Mouse (Mus musculus) bone marrow, adult 2 months (tissue): ENCODE measurements around the gene Pcnx2.

Source experiments
- CTCF ChIP-seq: fragments of 200-500 bp; IDR thresholded peaks from 2 replicates; pipeline ENCODE4 v1.5.1; 2011; ENCODE audit warnings: low read length, control low read depth; ENCODE audit not compliant: control insufficient read depth, insufficient read depth
- POLR2A ChIP-seq: fragments of 200-500 bp; IDR thresholded peaks from 2 replicates; pipeline ENCODE4 v1.6.1; 2011; ENCODE audit warnings: low read depth, mild to moderate bottlenecking, control low read depth, low read length, borderline replicate concordance; ENCODE audit not compliant: control insufficient read depth

DNA sequence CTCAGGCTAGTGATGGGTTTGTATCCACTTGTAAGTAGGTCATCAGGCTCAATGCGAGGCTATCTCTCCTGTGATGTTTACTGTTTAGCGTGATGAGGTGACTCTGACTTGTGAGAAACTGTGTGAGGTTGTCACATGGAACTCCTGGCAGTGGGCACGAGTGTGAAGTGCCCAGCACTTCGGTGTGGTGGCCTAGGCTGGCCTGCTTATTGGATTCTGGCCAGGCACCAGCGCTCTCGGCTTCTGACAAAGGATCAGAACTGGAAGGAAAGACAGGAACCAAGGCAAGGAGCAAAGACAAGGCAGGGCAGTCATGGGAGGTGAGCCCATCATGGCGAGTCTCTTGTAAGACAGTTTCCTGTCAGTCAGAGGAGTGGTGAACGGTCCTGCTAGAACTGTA lies 142.2 kb downstream of the Pcnx2 start:
- TF ChIP-seq POLR2A: no peak
- no peak for TF ChIP-seq CTCF
